Comparison of ENCODE assay signal across 20 mouse cellular contexts in genomic region chr13:30036071-30036470, GRCm38 (mm10). TPM values are rescaled to one million over a fixed set of nuclear protein-coding genes. Genes with fewer than 3 reads are reported as not detected.
DNase-seq lines count a peak whose midpoint lies in the region; ATAC-seq and TF ChIP-seq lines count a peak whose summit lies in the region.
"Had no signal": no experiment of that assay in that cellular context is flagged by ENCODE, and none has a peak within 500 bp of the region (broad histone marks: within the 10 kb centered on the region; RNA-seq: fewer than 3 reads in every experiment).

No protein-coding gene starts in this region.

- no peak overlapping the region for H3K27ac ChIP-seq in heart, embryonic 10.5 days
- no peak overlapping the region for H3K27ac ChIP-seq in intestine, embryonic 16.5 days (ENCODE audit: low read length)
- peak overlapping the region; percentile 87 for H3K27ac ChIP-seq in small intestine, adult 2 months (ENCODE audit: insufficient read depth, low read depth, low read length)
- H3K27ac ChIP-seq: embryonic facial prominence, embryonic 13.5 days; forebrain, embryonic 12.5 days; heart, adult 2 months; hindbrain, embryonic 10.5 days; hindbrain, embryonic 15.5 days had no signal

- H3K4me3 ChIP-seq in heart, embryonic 10.5 days = no peak overlapping the region
- no peak overlapping the region for H3K4me3 ChIP-seq in intestine, embryonic 16.5 days (ENCODE audit: low read length)
- no peak overlapping the region for H3K4me3 ChIP-seq in small intestine, adult 2 months (ENCODE audit: low read depth, low read length)
- H3K4me3 ChIP-seq: embryonic facial prominence, embryonic 13.5 days; forebrain, embryonic 12.5 days; heart, adult 2 months; heart, embryonic 12.5 days; hindbrain, embryonic 10.5 days; hindbrain, embryonic 15.5 days had no signal

- no peaks in the 10 kb centered on the region for H3K27me3 ChIP-seq in heart, embryonic 10.5 days (ENCODE audit: insufficient read depth, poor library complexity, severe bottlenecking)
- no peaks in the 10 kb centered on the region for H3K27me3 ChIP-seq in intestine, embryonic 16.5 days (replicated peaks; ENCODE audit: control insufficient read depth, insufficient read depth, low read length)
- no peaks in the 10 kb centered on the region for H3K27me3 ChIP-seq in small intestine, adult 2 months (ENCODE audit: control insufficient read depth, insufficient read depth, low read length)
- H3K27me3 ChIP-seq: CH12.LX; embryonic facial prominence, embryonic 13.5 days; forebrain, embryonic 12.5 days; heart, embryonic 12.5 days; hindbrain, embryonic 15.5 days had no signal

- H3K9ac ChIP-seq in intestine, embryonic 16.5 days (ENCODE audit: low read depth, low read length) = no peak overlapping the region
- H3K9ac ChIP-seq: embryonic facial prominence, embryonic 13.5 days; forebrain, embryonic 12.5 days; heart, embryonic 12.5 days; hindbrain, embryonic 15.5 days had no signal

- H3K36me3 ChIP-seq in heart, embryonic 10.5 days = no peaks in the 10 kb centered on the region
- no peaks in the 10 kb centered on the region for H3K36me3 ChIP-seq in intestine, embryonic 16.5 days (ENCODE audit: control insufficient read depth, insufficient read depth, low read length)
- H3K36me3 ChIP-seq in small intestine, adult 2 months (ENCODE audit: control insufficient read depth, insufficient read depth, low read length) = no peaks in the 10 kb centered on the region
- H3K36me3 ChIP-seq: embryonic facial prominence, embryonic 13.5 days; forebrain, embryonic 12.5 days; heart, embryonic 12.5 days; hindbrain, embryonic 10.5 days; hindbrain, embryonic 15.5 days had no signal

- ATAC-seq in intestine, embryonic 16.5 days = no peak
- ATAC-seq: forebrain, embryonic 16.5 days; Patski had no signal

- no peak for TF ChIP-seq POLR2A in small intestine, adult 2 months (IDR thresholded peaks at IDR 0.05; ENCODE audit: low read depth, low read length)

- H3K4me1 ChIP-seq in heart, embryonic 10.5 days = no peaks in the 10 kb centered on the region
- peaks cover 3% of the 10 kb centered on the region for H3K4me1 ChIP-seq in intestine, embryonic 16.5 days (ENCODE audit: control insufficient read depth, insufficient read depth, low read length)
- peaks cover 28% of the 10 kb centered on the region; the same call in 1 of the 2 replicates for H3K4me1 ChIP-seq in small intestine, adult 2 months (ENCODE audit: control insufficient read depth, insufficient read depth, insufficient read length, low read length)
- H3K4me1 ChIP-seq: embryonic facial prominence, embryonic 13.5 days; forebrain, embryonic 12.5 days; heart, embryonic 12.5 days; hindbrain, embryonic 10.5 days; hindbrain, embryonic 15.5 days had no signal

- no peak for TF ChIP-seq CTCF in small intestine, adult 2 months (IDR thresholded peaks at IDR 0.05; ENCODE audit: extremely low read depth, insufficient read length, insufficient replicate concordance, low read depth, low read length)

- H3K4me2 ChIP-seq in intestine, embryonic 16.5 days (ENCODE audit: low read depth, low read length) = 0 out of 2 replicates have a peak overlapping the region, but pooled peaks have one; percentile 3
- H3K4me2 ChIP-seq: embryonic facial prominence, embryonic 13.5 days; forebrain, embryonic 12.5 days; heart, embryonic 12.5 days; hindbrain, embryonic 15.5 days had no signal

- DNase-seq in gastrocnemius, adult 18-20 months (ENCODE audit: low spot score) = peak; percentile 12
- DNase-seq in gastrocnemius, postnatal 10 days = no peak
- DNase-seq in heart, adult 11 months = peak; percentile 84
- no peak for DNase-seq in heart, embryonic 10.5 days (ENCODE audit: low spot score)
- no peak for DNase-seq in urinary bladder, postnatal 14 days (ENCODE audit: low spot score)
- DNase-seq: adrenal gland, adult 8-10 months; cerebellum, adult 18-20 months; cerebellum, adult 9-11 months; cerebellum, postnatal 36 days; heart, adult 2 months had no signal

- WGBS in heart, embryonic 10.5 days = 86% methylated on average over 3 of the region's 3 CpGs
- WGBS in intestine, embryonic 16.5 days = 91% methylated on average over 3 of the region's 3 CpGs
- WGBS in small intestine, adult 2 months = 44% methylated on average over 3 of the region's 3 CpGs

- no peaks in the 10 kb centered on the region for H3K9me3 ChIP-seq in heart, embryonic 10.5 days
- H3K9me3 ChIP-seq in intestine, embryonic 16.5 days (ENCODE audit: control insufficient read depth, low read length) = no peaks in the 10 kb centered on the region
- H3K9me3 ChIP-seq: embryonic facial prominence, embryonic 13.5 days; forebrain, embryonic 12.5 days; heart, embryonic 12.5 days; hindbrain, embryonic 10.5 days; hindbrain, embryonic 15.5 days had no signal

RNA-seq across cellular contexts. Expression of gene E2f3, which starts 50.2 kb away (rescaled TPM):
- 10 to 100 TPM; 11.3 to 13.4 TPM for total RNA-seq in gastrocnemius, adult 18-20 months (2021)
- 10 to 100 TPM; 11.0 to 14.2 TPM for total RNA-seq in gastrocnemius, postnatal 10 days (2021)
- 13.2 and 15.6 TPM in 2 replicates for polyA plus RNA-seq in heart, embryonic 10.5 days (2016; fragmentation: Nextera tagmentation; extraction: Ambion mirVana)
- polyA plus RNA-seq in intestine, embryonic 16.5 days (2015; fragmentation: Nextera tagmentation; extraction: Ambion mirVana) = 6.7 and 7.0 TPM in 2 replicates
- polyA plus RNA-seq in small intestine, adult 2 months (2012; rRNA removed) = 1.3 and 3.4 TPM in 2 replicates

Comparison
In these comparisons a context has a peak if more than half of its experiments do, and no peak if none do; other contexts are left out.
1. DNase-seq: peak in gastrocnemius, adult 18-20 months (single experiment) and heart, adult 11 months (single experiment); none in gastrocnemius, postnatal 10 days (single experiment), heart, embryonic 10.5 days (single experiment) and urinary bladder, postnatal 14 days (single experiment).